Mouse (Mus musculus): ENCODE measurements at regions not wholly inside any gene's neighbourhood (a gene's known extent, or its start where the extent isn't known, plus 50 kb on each side); places are given as distances from the start of the nearest gene placed in this dataset.

DNA sequence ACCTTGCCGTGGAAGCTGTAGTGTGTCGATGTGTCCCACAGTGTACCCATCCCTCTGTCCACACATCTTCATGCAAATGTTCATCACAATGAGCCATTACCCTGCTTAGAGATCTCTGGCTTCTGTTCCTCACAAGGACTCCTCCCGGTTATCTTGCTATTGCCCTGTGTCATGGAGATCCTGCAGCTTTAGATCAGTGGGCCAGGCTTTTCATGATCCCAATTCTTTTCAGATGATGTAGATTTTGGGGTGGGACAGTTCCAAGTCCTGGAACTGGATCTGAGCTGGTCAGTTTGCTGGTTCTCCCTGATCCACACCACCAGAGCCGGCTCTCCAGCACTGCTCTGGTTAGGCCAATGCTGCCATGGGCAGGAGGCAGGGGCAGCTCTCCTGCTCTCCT, 161.2 kb downstream of the Tfap2c start:
- Histone ChIP-seq H3K4me2 (ENCODE audit: low read depth, low read length, poor library complexity, severe bottlenecking) (no peak overlapping the region), H3K4me3 (ENCODE audit: low read depth, low read length) (no peak overlapping the region), H3K36me3 (ENCODE audit: insufficient read depth, low read length) (no peaks in the 10 kb centered on the region), H3K4me1 (ENCODE audit: insufficient read depth, low read length) (no peaks in the 10 kb centered on the region), H3K9ac (replicated peaks; ENCODE audit: low read length, poor library complexity, severe bottlenecking) (no peak overlapping the region), H3K27ac (ENCODE audit: low read depth, low read length) (no peak overlapping the region), H3K27me3 (ENCODE audit: insufficient read depth, low read length) (no peaks in the 10 kb centered on the region), H3K9me3 (ENCODE audit: low read length) (no peaks in the 10 kb centered on the region)
- ATAC-seq (ENCODE audit: low FRiP score), result no peak
- 76% methylated on average over 4 of the region's 4 CpGs for WGBS
- DNase-seq (ENCODE audit: low spot score), result no peak
- TF ChIP-seq CTCF (IDR thresholded peaks at IDR 0.05), result no peak

- Histone ChIP-seq H3K4me2 (ENCODE audit: low read depth, low read length, poor library complexity, severe bottlenecking) (no peak overlapping the region), H3K4me1 (ENCODE audit: insufficient read depth, low read length) (peaks cover 3% of the 10 kb centered on the region; the same call in 1 of the 2 replicates), H3K27me3 (ENCODE audit: insufficient read depth, low read length) (peaks cover 37% of the 10 kb centered on the region), H3K9me3 (ENCODE audit: low read length) (no peaks in the 10 kb centered on the region), H3K27ac (ENCODE audit: low read depth, low read length) (no peak overlapping the region), H3K4me3 (ENCODE audit: low read depth, low read length) (no peak overlapping the region), H3K9ac (replicated peaks; ENCODE audit: low read length, poor library complexity, severe bottlenecking) (no peak overlapping the region), H3K36me3 (ENCODE audit: insufficient read depth, low read length) (no peaks in the 10 kb centered on the region)
- WGBS, result 6% methylated on average over 13 of the region's 13 CpGs
- TF ChIP-seq CTCF (IDR thresholded peaks at IDR 0.05), result no peak
- DNase-seq (ENCODE audit: low spot score) (no peak), ATAC-seq (ENCODE audit: low FRiP score) (no peak)
Observed at GRCm38 (mm10) chr2:172726701-172727100, 177.3 kb downstream of the Tfap2c start.

GRCm38 (mm10) chr2:172727576-172727975, 178.2 kb downstream of the Tfap2c start:
- H3K4me1 ChIP-seq (ENCODE audit: insufficient read depth, low read length), result peaks cover 3% of the 10 kb centered on the region; the same call in 1 of the 2 replicates
- no peaks in the 10 kb centered on the region for H3K36me3 ChIP-seq (ENCODE audit: insufficient read depth, low read length)
- H3K4me2 ChIP-seq (ENCODE audit: low read depth, low read length, poor library complexity, severe bottlenecking), result no peak overlapping the region
- no peak overlapping the region for H3K4me3 ChIP-seq (ENCODE audit: low read depth, low read length)
- no peak for TF ChIP-seq CTCF (IDR thresholded peaks at IDR 0.05)
- peaks cover 43% of the 10 kb centered on the region for H3K27me3 ChIP-seq (ENCODE audit: insufficient read depth, low read length)
- DNase-seq (ENCODE audit: low spot score), result no peak
- H3K9me3 ChIP-seq (ENCODE audit: low read length), result no peaks in the 10 kb centered on the region
- no peak overlapping the region for H3K9ac ChIP-seq (replicated peaks; ENCODE audit: low read length, poor library complexity, severe bottlenecking)
- WGBS, result 9% methylated on average over 10 of the region's 10 CpGs
- ATAC-seq (ENCODE audit: low FRiP score), result no peak
- H3K27ac ChIP-seq (ENCODE audit: low read depth, low read length), result no peak overlapping the region

GRCm38 (mm10) chr2:172728240-172728821, 178.9 kb downstream of the Tfap2c start:
- Histone ChIP-seq H3K36me3 (ENCODE audit: insufficient read depth, low read length) (no peaks in the 10 kb centered on the region), H3K9ac (replicated peaks; ENCODE audit: low read length, poor library complexity, severe bottlenecking) (no peak overlapping the region), H3K4me2 (ENCODE audit: low read depth, low read length, poor library complexity, severe bottlenecking) (peak overlapping the region; percentile 55), H3K9me3 (ENCODE audit: low read length) (no peaks in the 10 kb centered on the region), H3K27ac (ENCODE audit: low read depth, low read length) (no peak overlapping the region), H3K4me3 (ENCODE audit: low read depth, low read length) (peak overlapping the region; percentile 31), H3K27me3 (ENCODE audit: insufficient read depth, low read length) (peaks cover 51% of the 10 kb centered on the region), H3K4me1 (ENCODE audit: insufficient read depth, low read length) (peaks cover 3% of the 10 kb centered on the region; the same call in 1 of the 2 replicates)
- DNase-seq (ENCODE audit: low spot score) (peak; percentile 62), ATAC-seq (ENCODE audit: low FRiP score) (peak; percentile 64)
- no peak for TF ChIP-seq CTCF (IDR thresholded peaks at IDR 0.05)
- under 1% methylated on average over 52 of the region's 53 CpGs for WGBS

DNA sequence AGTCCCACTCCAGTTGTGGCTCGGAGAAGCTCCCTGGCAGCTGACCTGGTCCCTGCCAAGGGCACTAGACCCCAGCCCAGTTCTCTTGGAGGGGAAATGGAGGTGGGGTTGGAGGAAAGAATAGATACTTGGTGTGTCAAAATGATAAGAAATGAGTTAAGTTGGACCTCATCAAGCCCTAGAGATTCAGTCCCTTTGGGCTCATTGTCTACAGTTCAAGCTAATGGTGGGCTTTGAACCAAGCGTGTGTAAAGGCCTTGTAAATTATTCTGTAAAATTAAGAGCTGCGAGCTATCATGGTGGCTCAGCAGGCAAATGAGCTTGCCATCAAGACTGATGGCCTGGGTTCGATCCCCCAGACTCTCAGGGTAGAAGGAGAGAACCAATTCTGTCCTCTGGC, 179.8 kb downstream of the Tfap2c start:
- no peaks in the 10 kb centered on the region for H3K9me3 ChIP-seq (ENCODE audit: low read length)
- no peak for TF ChIP-seq CTCF (IDR thresholded peaks at IDR 0.05)
- peaks cover 3% of the 10 kb centered on the region; the same call in 1 of the 2 replicates for H3K4me1 ChIP-seq (ENCODE audit: insufficient read depth, low read length)
- DNase-seq (ENCODE audit: low spot score) (no peak), ATAC-seq (ENCODE audit: low FRiP score) (no peak)
- H3K27ac ChIP-seq (ENCODE audit: low read depth, low read length), result no peak overlapping the region
- peaks cover 58% of the 10 kb centered on the region for H3K27me3 ChIP-seq (ENCODE audit: insufficient read depth, low read length)
- no peak overlapping the region for H3K9ac ChIP-seq (replicated peaks; ENCODE audit: low read length, poor library complexity, severe bottlenecking)
- WGBS, result 65% methylated on average over 4 of the region's 4 CpGs
- H3K4me2 ChIP-seq (ENCODE audit: low read depth, low read length, poor library complexity, severe bottlenecking), result no peak overlapping the region
- H3K4me3 ChIP-seq (ENCODE audit: low read depth, low read length), result no peak overlapping the region
- H3K36me3 ChIP-seq (ENCODE audit: insufficient read depth, low read length), result no peaks in the 10 kb centered on the region

GRCm38 (mm10) chr2:172729741-172730140, 180.3 kb downstream of the Tfap2c start:
- WGBS, result 72% methylated on average over 9 of the region's 9 CpGs

More at GRCm38 (mm10) chr2:172729741-172730140, 180.3 kb downstream of the Tfap2c start:
- Histone ChIP-seq H3K4me2 (ENCODE audit: low read depth, low read length, poor library complexity, severe bottlenecking) (no peak overlapping the region), H3K4me3 (ENCODE audit: low read depth, low read length) (no peak overlapping the region), H3K36me3 (ENCODE audit: insufficient read depth, low read length) (no peaks in the 10 kb centered on the region), H3K27me3 (ENCODE audit: insufficient read depth, low read length) (peaks cover 62% of the 10 kb centered on the region), H3K9me3 (ENCODE audit: low read length) (no peaks in the 10 kb centered on the region), H3K4me1 (ENCODE audit: insufficient read depth, low read length) (peaks cover 3% of the 10 kb centered on the region; the same call in 1 of the 2 replicates), H3K9ac (replicated peaks; ENCODE audit: low read length, poor library complexity, severe bottlenecking) (no peak overlapping the region), H3K27ac (ENCODE audit: low read depth, low read length) (no peak overlapping the region)
- ATAC-seq (ENCODE audit: low FRiP score) (no peak), DNase-seq (ENCODE audit: low spot score) (no peak)
- TF ChIP-seq CTCF (IDR thresholded peaks at IDR 0.05), result no peak

Measured in midbrain, postnatal 0 days (tissue).